Mouse (Mus musculus) thymus, postnatal 36 days (tissue): ENCODE measurements around the gene Dzank1.

Experiments
- DNase-seq, 2 experiments: peaks; one replicate each; pipeline ENCODE4 v3.0.0; 2022; ENCODE audit warnings: mixed read lengths in 2 of 2

Gene Dzank1

GRCm38 (mm10) chr2:144465876-144466575 lies 61.2 kb downstream of the Dzank1 start:
- DNase-seq: no peak

GRCm38 (mm10) chr2:144464799-144465760 lies 62.1 kb downstream of the Dzank1 start:
- DNase-seq: no peak

GRCm38 (mm10) chr2:144464182-144464581 lies 63.0 kb downstream of the Dzank1 start:
- no peak for DNase-seq

GRCm38 (mm10) chr2:144458975-144459754 lies 68.0 kb downstream of the Dzank1 start:
- DNase-seq: peak; percentile 70 to 73

- no peak for DNase-seq
Observed at GRCm38 (mm10) chr2:144458355-144458754, 68.9 kb downstream of the Dzank1 start.

GRCm38 (mm10) chr2:144452364-144453008 lies 74.7 kb downstream of the Dzank1 start:
- DNase-seq: peak; percentile 51 to 58

GRCm38 (mm10) chr2:144450378-144450777 lies 76.8 kb downstream of the Dzank1 start:
- no peak for DNase-seq

- DNase-seq: no peak
Observed at GRCm38 (mm10) chr2:144446360-144446999, 80.7 kb downstream of the Dzank1 start.

GRCm38 (mm10) chr2:144441386-144441915 lies 85.8 kb downstream of the Dzank1 start:
- DNase-seq: no peak

GRCm38 (mm10) chr2:144439191-144439700 lies 88.0 kb downstream of the Dzank1 start:
- no peak for DNase-seq

GRCm38 (mm10) chr2:144438424-144438823 lies 88.8 kb downstream of the Dzank1 start:
- no peak for DNase-seq

- DNase-seq: no peak
Observed at GRCm38 (mm10) chr2:144435679-144436078, 91.5 kb downstream of the Dzank1 start.

- no peak for DNase-seq
Observed at GRCm38 (mm10) chr2:144431286-144431825, 95.9 kb downstream of the Dzank1 start.

- no peak for DNase-seq
Observed at GRCm38 (mm10) chr2:144429171-144429570, 98.0 kb downstream of the Dzank1 start.

- DNase-seq: no peak
Observed at GRCm38 (mm10) chr2:144428659-144429058, 98.6 kb downstream of the Dzank1 start.

GRCm38 (mm10) chr2:144427852-144428251 lies 99.4 kb downstream of the Dzank1 start:
- no peak for DNase-seq

- DNase-seq: no peak
Observed at GRCm38 (mm10) chr2:144425761-144426160, 101.5 kb downstream of the Dzank1 start.

- DNase-seq: no peak
Observed at GRCm38 (mm10) chr2:144422094-144422675, 105.0 kb downstream of the Dzank1 start.
